ENCODE assay signal across 19 mouse cellular contexts in genomic region chr19:37428589-37428988, GRCm38 (mm10).
"Had no signal": no experiment of that assay in that cellular context is flagged by ENCODE, and none has a peak within 500 bp of the region (broad histone marks: within the 10 kb centered on the region; RNA-seq: fewer than 3 reads in every experiment).

No protein-coding gene starts in this region.

- H3K4me2 ChIP-seq: intestine, embryonic 15.5 days; lung, embryonic 14.5 days; midbrain, embryonic 11.5 days; midbrain, embryonic 15.5 days; stomach, embryonic 15.5 days had no signal

- DNase-seq: kidney, adult 11 months; kidney, adult 8-10 months; kidney, postnatal 25 days; layer of hippocampus, adult 9-11 months; liver, postnatal 0 days; lung, embryonic 14.5 days; right cerebral cortex, adult 18-20 months; right cerebral cortex, postnatal 14 days; right cerebral cortex, postnatal 4 days; thymus, postnatal 36 days had no signal

- ATAC-seq: intestine, embryonic 15.5 days; liver, postnatal 0 days; lung, postnatal 0 days; midbrain, embryonic 15.5 days had no signal

- H3K4me1 ChIP-seq: intestine, embryonic 15.5 days; midbrain, embryonic 15.5 days; stomach, embryonic 15.5 days had no signal

- H3K4me3 ChIP-seq: intestine, embryonic 15.5 days; layer of hippocampus, adult 2 months; left cerebral cortex, adult 2 months; midbrain, embryonic 15.5 days; stomach, embryonic 15.5 days had no signal

- H3K27ac ChIP-seq: intestine, embryonic 15.5 days; kidney, postnatal 0 days; layer of hippocampus, adult 2 months; left cerebral cortex, adult 2 months; liver, embryonic 14.5 days; midbrain, embryonic 15.5 days; stomach, embryonic 15.5 days had no signal

- H3K36me3 ChIP-seq: intestine, embryonic 15.5 days; midbrain, embryonic 15.5 days; stomach, embryonic 15.5 days had no signal

- H3K9ac ChIP-seq: intestine, embryonic 15.5 days; liver, embryonic 14.5 days; liver, postnatal 0 days; lung, embryonic 14.5 days; midbrain, embryonic 15.5 days; stomach, embryonic 15.5 days had no signal

- H3K9me3 ChIP-seq: intestine, embryonic 15.5 days; midbrain, embryonic 15.5 days; stomach, embryonic 15.5 days had no signal
